Mouse (Mus musculus): Measurements from ENCODE around the gene Cfap299.

DNA sequence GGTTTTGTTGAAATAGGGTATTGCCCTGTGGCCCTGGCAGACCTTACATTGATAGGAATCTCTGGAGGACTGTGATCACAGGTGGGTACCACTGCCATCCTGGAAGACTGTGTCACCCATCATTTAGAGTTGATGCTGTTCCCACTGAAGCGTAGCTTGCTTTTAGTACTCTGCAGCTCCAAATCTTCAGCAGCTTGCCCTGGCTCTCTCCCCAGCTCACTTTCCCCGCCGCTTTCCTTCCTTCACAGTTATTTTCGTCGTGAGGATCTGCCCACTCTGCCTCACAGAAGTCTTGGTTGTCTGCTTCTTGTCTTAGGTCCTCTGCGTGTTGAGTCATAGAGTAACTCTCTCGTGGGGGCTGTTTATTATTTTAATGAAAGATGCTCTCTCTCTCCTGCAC lies 40.3 kb downstream of the Cfap299 start:
- TF ChIP-seq POLR2A (IDR thresholded peaks at IDR 0.05; ENCODE audit: borderline replicate concordance, control insufficient read depth, low read depth, low read length) (no peak), CTCF (IDR thresholded peaks at IDR 0.05; ENCODE audit: control insufficient read depth, insufficient read depth, low read length) (no peak)
